In the genomic region with DNA sequence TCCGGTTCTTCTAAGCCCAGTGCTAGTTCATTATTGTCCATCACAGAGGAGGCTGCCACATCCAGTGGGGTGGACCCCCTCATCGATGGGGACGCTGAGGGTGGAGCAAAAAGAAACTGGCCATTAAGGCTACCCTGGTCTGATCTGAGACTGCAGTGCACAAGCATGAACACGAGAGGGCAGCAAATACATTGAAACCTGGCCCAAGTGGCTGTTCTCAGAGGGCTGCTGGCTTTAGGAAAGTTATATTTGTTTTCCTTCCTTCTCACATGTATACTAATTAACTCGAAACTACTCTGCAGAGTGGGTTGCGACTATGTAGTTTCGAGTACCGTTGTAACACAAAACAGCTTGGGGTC, we compare ENCODE assay signal across 9 mouse cellular contexts.
DNase-seq lines count a peak whose midpoint lies in the region; ATAC-seq and TF ChIP-seq lines count a peak whose summit lies in the region.
"Had no signal": no experiment of that assay in that cellular context is flagged by ENCODE, and none has a peak within 500 bp of the region (broad histone marks: within the 10 kb centered on the region; RNA-seq: fewer than 3 reads in every experiment).

No protein-coding gene starts in this region.

- no peak overlapping the region for H3K4me2 ChIP-seq in midbrain, embryonic 11.5 days
- H3K4me2 ChIP-seq: embryonic facial prominence, embryonic 15.5 days had no signal

- H3K4me3 ChIP-seq in thymus, adult 2 months (ENCODE audit: control insufficient read depth, insufficient read depth, low read length): no peak overlapping the region
- H3K4me3 ChIP-seq in midbrain, embryonic 11.5 days (ENCODE audit: low read depth, low read length): no peak overlapping the region
- H3K4me3 ChIP-seq: embryonic facial prominence, embryonic 15.5 days had no signal

- peak; percentile 82 for ATAC-seq in midbrain, embryonic 11.5 days (ENCODE audit: low FRiP score)

- H3K4me1 ChIP-seq in thymus, adult 2 months (replicated peaks; ENCODE audit: control insufficient read depth, insufficient read depth, low read length): no peaks in the 10 kb centered on the region
- no peaks in the 10 kb centered on the region for H3K4me1 ChIP-seq in midbrain, embryonic 11.5 days (ENCODE audit: control insufficient read depth, insufficient read depth, low read length)
- H3K4me1 ChIP-seq: embryonic facial prominence, embryonic 15.5 days had no signal

- TF ChIP-seq CTCF in thymus, adult 2 months (IDR thresholded peaks at IDR 0.05; ENCODE audit: borderline replicate concordance, control insufficient read depth, extremely low read depth, insufficient read depth, low read length, poor library complexity): peak; percentile 32; the same call in 1 of the 2 replicates

- H3K36me3 ChIP-seq in thymus, adult 2 months (ENCODE audit: control insufficient read depth, insufficient read depth, low read length): no peaks in the 10 kb centered on the region
- no peaks in the 10 kb centered on the region for H3K36me3 ChIP-seq in midbrain, embryonic 11.5 days (ENCODE audit: control insufficient read depth, insufficient read depth, low read length)
- H3K36me3 ChIP-seq: embryonic facial prominence, embryonic 15.5 days had no signal

- intact Hi-C loops in left cerebral cortex, postnatal 10 days (cut with DNase I): loop anchor here (2.0 to 10.0 kb wide), 3 partner anchors 433 to 635 kb away; no protein-coding TSS in a partner anchor

- 15% methylated on average over 8 of the region's 8 CpGs for WGBS in thymus, adult 2 months
- WGBS in midbrain, embryonic 11.5 days: 25% methylated on average over 8 of the region's 8 CpGs

- no peaks in the 10 kb centered on the region for H3K9me3 ChIP-seq in midbrain, embryonic 11.5 days (ENCODE audit: control insufficient read depth, low read length)
- H3K9me3 ChIP-seq: embryonic facial prominence, embryonic 15.5 days had no signal

- no peaks in the 10 kb centered on the region for H3K27me3 ChIP-seq in thymus, adult 2 months (ENCODE audit: control insufficient read depth, insufficient read depth, low read length)
- H3K27me3 ChIP-seq in midbrain, embryonic 11.5 days (ENCODE audit: control insufficient read depth, insufficient read depth, low read length): no peaks in the 10 kb centered on the region
- H3K27me3 ChIP-seq: embryonic facial prominence, embryonic 15.5 days had no signal

- no peak for TF ChIP-seq POLR2A in thymus, adult 2 months (IDR thresholded peaks at IDR 0.05; ENCODE audit: control insufficient read depth, extremely low read depth, insufficient read depth, low read length, poor library complexity)

- peak; percentile 11 for DNase-seq in thymus, adult 2 months
- no peak for DNase-seq in thymus, adult 18-20 months
- peak; percentile 66 for DNase-seq in cerebellum, adult 9-10 months
- peak; percentile 20 to 86 for DNase-seq in frontal cortex, adult 2 months (ENCODE audit: extremely low spot score in 1 of 2, low spot score in 1 of 2)
- DNase-seq in hindlimb bud, embryonic 11.5 days (ENCODE audit: extremely low spot score, low read depth, low spot score): peak; percentile 57
- peak; percentile 44 to 47 for DNase-seq in left cerebral cortex, postnatal 10 days (ENCODE audit: extremely low spot score in 1 of 2, low spot score in 2 of 2)
- peak; percentile 97 for DNase-seq in midbrain, embryonic 11.5 days (ENCODE audit: low spot score, missing footprints)
- DNase-seq in spleen, postnatal 10 days (ENCODE audit: low spot score in 2 of 2): peak; percentile 6 to 39

- H3K9ac ChIP-seq in midbrain, embryonic 11.5 days (ENCODE audit: low read length): no peak overlapping the region
- H3K9ac ChIP-seq: embryonic facial prominence, embryonic 15.5 days had no signal

- no peak overlapping the region for H3K27ac ChIP-seq in thymus, adult 2 months (ENCODE audit: control insufficient read depth, insufficient read depth, low read length)
- no peak overlapping the region for H3K27ac ChIP-seq in midbrain, embryonic 11.5 days (ENCODE audit: low read depth, low read length)
- H3K27ac ChIP-seq: embryonic facial prominence, embryonic 15.5 days had no signal

Comparison
In these comparisons a context has a peak if more than half of its experiments do, and no peak if none do; other contexts are left out.
1. DNase-seq: peak in thymus, adult 2 months (single experiment), cerebellum, adult 9-10 months (single experiment), frontal cortex, adult 2 months (2 of 2), hindlimb bud, embryonic 11.5 days (single experiment), left cerebral cortex, postnatal 10 days (2 of 2), midbrain, embryonic 11.5 days (single experiment) and spleen, postnatal 10 days (2 of 2); none in thymus, adult 18-20 months (0 of 2).